Mouse (Mus musculus) olfactory bulb, adult 2 months (tissue): ENCODE measurements around the gene Gramd1a.

ENCODE experiments used
- CTCF ChIP-seq: fragments of 200-500 bp; IDR thresholded peaks from 2 replicates; pipeline ENCODE4 v1.5.1; 2012; ENCODE audit warnings: low read depth, mild to moderate bottlenecking, low read length, moderate library complexity; ENCODE audit not compliant: insufficient read depth
- POLR2A ChIP-seq: fragments of 200-500 bp; IDR thresholded peaks from 2 replicates; pipeline ENCODE4 v1.6.1; 2012; ENCODE audit warnings: mild to moderate bottlenecking, low read depth, low read length, moderate library complexity; ENCODE audit not compliant: insufficient read depth

DNA sequence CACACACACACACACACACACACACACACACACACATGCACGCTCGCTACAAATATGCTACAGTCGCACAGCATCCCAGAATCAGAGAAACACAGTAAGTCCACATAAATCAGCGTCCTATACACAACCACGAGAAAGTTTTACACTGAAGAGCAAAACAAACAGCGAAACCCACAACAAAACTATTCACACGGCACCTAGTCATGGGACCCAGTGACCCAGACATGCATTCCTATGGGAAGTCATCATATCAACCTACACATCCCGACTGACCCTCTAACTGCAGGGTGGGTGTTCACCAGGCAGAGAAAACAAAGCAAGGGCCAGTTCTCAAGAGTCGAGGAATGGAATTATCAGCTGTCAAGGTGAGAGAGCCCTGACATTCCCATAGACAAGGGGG is 6.4 kb downstream of the Gramd1a start:
- TF ChIP-seq CTCF (no peak), POLR2A (no peak)
